Mouse (Mus musculus) hindbrain, embryonic 14.5 days (tissue): Measurements from ENCODE around the gene Lrrc38. TPM values are rescaled to one million over a fixed set of nuclear protein-coding genes. Genes with fewer than 3 reads are reported as not detected.

Experiments used
- ATAC-seq: fragments of 200-750 bp; cut with Nextera tagmentation; 2 replicates; pipeline ENCODE4 v1.8.0; 2017; ENCODE audit warnings: moderate number of reproducible peaks, mild to moderate bottlenecking, moderate TSS enrichment, moderate library complexity; ENCODE audit not compliant: low FRiP score
- DNase-seq: peaks from one replicate; pipeline ENCODE4 v3.0.0-alpha.2; 2015; ENCODE audit warnings: low spot score
- H3K27ac ChIP-seq: fragments of 300-500 bp; sonication (generic); 2 replicates; pipeline ENCODE4 v1.5.1; 2014; ENCODE audit warnings: mild to moderate bottlenecking, moderate library complexity
- H3K27me3 ChIP-seq: fragments of 300-500 bp; sonication (generic); 2 replicates; pipeline ENCODE4 v1.6.1; 2014; ENCODE audit warnings: mild to moderate bottlenecking, low read length, mixed read lengths; ENCODE audit not compliant: control insufficient read depth, insufficient read depth
- H3K36me3 ChIP-seq: fragments of 300-500 bp; sonication (generic); replicated peaks from 2 replicates; pipeline ENCODE4 v1.6.1; 2014; ENCODE audit not compliant: control insufficient read depth, insufficient read depth
- H3K4me1 ChIP-seq: fragments of 300-500 bp; sonication (generic); replicated peaks from 2 replicates; pipeline ENCODE4 v1.6.1; 2014; ENCODE audit warnings: antibody characterized with exemption, low read length, mixed read lengths; ENCODE audit not compliant: control insufficient read depth, insufficient read depth
- H3K4me2 ChIP-seq: fragments of 300-500 bp; sonication (generic); replicated peaks from 2 replicates; pipeline ENCODE4 v1.6.1; 2014; ENCODE audit warnings: mild to moderate bottlenecking, moderate library complexity
- H3K4me3 ChIP-seq: fragments of 300-500 bp; sonication (generic); replicated peaks from 2 replicates; pipeline ENCODE4 v1.5.1; 2014; ENCODE audit warnings: mild to moderate bottlenecking, low read length
- H3K9ac ChIP-seq: fragments of 300-500 bp; sonication (generic); 2 replicates; pipeline ENCODE4 v1.6.1; 2014
- H3K9me3 ChIP-seq: fragments of 300-500 bp; sonication (generic); 2 replicates; pipeline ENCODE4 v1.6.1; 2016; ENCODE audit warnings: low read length; ENCODE audit not compliant: control insufficient read depth
- WGBS: fragments of 180-500 bp; shearing (Covaris S2); extraction: QIAGEN DNeasy Blood & Tissue Kit; methylation state at CpG from one replicate; pipeline ENCODE4 v1.1.7; 2014; 5-methylcytosine and 5-hydroxymethylcytosine counted together
- polyA plus RNA-seq: library from polyadenylated mRNA; unstranded; fragments of >200 nt; fragmentation: Nextera tagmentation; extraction: Ambion mirVana; gene quantifications from 2 replicates; pipeline ENCODE4 v1.2.1, GENCODE M21; 2014

The Lrrc38 gene
- 0.40 and 0.51 TPM in 2 replicates for polyA plus RNA-seq

GRCm38 (mm10) chr4:143349484-143349906 lies at the start of gene Lrrc38:
Lrrc38 (plus strand) TSS chr4:143349757.
- DNase-seq (peak; percentile 43), ATAC-seq (no peak; the same call in 1 of the 2 replicates)
- Histone ChIP-seq H3K9me3 (no peaks in the 10 kb centered on the region), H3K4me1 (peaks cover 9% of the 10 kb centered on the region; the same call in 1 of the 2 replicates), H3K4me3 (peak within 1 kb of the TSS; percentile 53), H3K27me3 (peaks cover 52% of the 10 kb centered on the region), H3K27ac (no peak within 1 kb of the TSS), H3K9ac (peak within 1 kb of the TSS; percentile 47), H3K4me2 (peak within 1 kb of the TSS; percentile 97), H3K36me3 (no peaks in the 10 kb centered on the region)
- under 1% methylated on average over 19 of the region's 19 CpGs for WGBS

GRCm38 (mm10) chr4:143300113-143300688 lies 49.4 kb upstream of the Lrrc38 start:
- Histone ChIP-seq H3K36me3 (no peaks in the 10 kb centered on the region), H3K9me3 (no peaks in the 10 kb centered on the region), H3K4me1 (peaks cover 16% of the 10 kb centered on the region; the same call in 1 of the 2 replicates), H3K4me2 (peak overlapping the region; percentile 58), H3K9ac (0 out of 2 replicates have a peak overlapping the region, but pooled peaks have one; percentile 54), H3K27me3 (peaks cover 11% of the 10 kb centered on the region; the same call in 1 of the 2 replicates), H3K27ac (no peak overlapping the region), H3K4me3 (peak overlapping the region; percentile 34)
- no peak for ATAC-seq
- WGBS: 11% methylated on average over 12 of the region's 12 CpGs
- DNase-seq: no peak

- no peaks in the 10 kb centered on the region for H3K36me3 ChIP-seq
- ATAC-seq (no peak), DNase-seq (no peak)
- 67% methylated on average over 5 of the region's 5 CpGs for WGBS
- H3K27ac ChIP-seq: no peak overlapping the region
- H3K4me3 ChIP-seq: no peak overlapping the region
- peak overlapping the region; percentile 58; the same call in 1 of the 2 replicates for H3K4me2 ChIP-seq
- H3K9ac ChIP-seq: no peak overlapping the region
- H3K27me3 ChIP-seq: peaks cover 11% of the 10 kb centered on the region; the same call in 1 of the 2 replicates
- peaks cover 16% of the 10 kb centered on the region; the same call in 1 of the 2 replicates for H3K4me1 ChIP-seq
- H3K9me3 ChIP-seq: no peaks in the 10 kb centered on the region
Observed at GRCm38 (mm10) chr4:143301042-143301441, 48.5 kb upstream of the Lrrc38 start.

- Histone ChIP-seq H3K4me3 (no peak overlapping the region), H3K9me3 (no peaks in the 10 kb centered on the region), H3K27ac (no peak overlapping the region), H3K27me3 (peaks cover 11% of the 10 kb centered on the region; the same call in 1 of the 2 replicates), H3K4me2 (no peak overlapping the region), H3K36me3 (no peaks in the 10 kb centered on the region), H3K4me1 (peaks cover 13% of the 10 kb centered on the region; the same call in 1 of the 2 replicates), H3K9ac (no peak overlapping the region)
- DNase-seq (no peak), ATAC-seq (no peak)
- WGBS: 60% methylated on average over 4 of the region's 4 CpGs
Observed at GRCm38 (mm10) chr4:143301875-143302274, 47.7 kb upstream of the Lrrc38 start.

GRCm38 (mm10) chr4:143302279-143302890 lies 47.2 kb upstream of the Lrrc38 start:
- no peak for ATAC-seq
- Histone ChIP-seq H3K4me1 (peaks cover 10% of the 10 kb centered on the region; the same call in 1 of the 2 replicates), H3K36me3 (no peaks in the 10 kb centered on the region), H3K27ac (no peak overlapping the region), H3K9me3 (no peaks in the 10 kb centered on the region), H3K9ac (no peak overlapping the region), H3K27me3 (peaks cover 11% of the 10 kb centered on the region; the same call in 1 of the 2 replicates), H3K4me3 (no peak overlapping the region), H3K4me2 (no peak overlapping the region)
- no peak for DNase-seq
- 50% methylated on average over 11 of the region's 11 CpGs for WGBS

- H3K27ac ChIP-seq: no peak overlapping the region
- WGBS: 91% methylated on average over 4 of the region's 4 CpGs
- no peak for ATAC-seq
Observed at GRCm38 (mm10) chr4:143305031-143305430, 44.5 kb upstream of the Lrrc38 start.

GRCm38 (mm10) chr4:143305987-143306772 lies 43.4 kb upstream of the Lrrc38 start:
- Histone ChIP-seq H3K27me3 (no peaks in the 10 kb centered on the region), H3K4me3 (no peak overlapping the region), H3K9ac (no peak overlapping the region), H3K36me3 (no peaks in the 10 kb centered on the region), H3K4me2 (no peak overlapping the region), H3K27ac (no peak overlapping the region), H3K4me1 (no peaks in the 10 kb centered on the region), H3K9me3 (no peaks in the 10 kb centered on the region)
- ATAC-seq (no peak), DNase-seq (no peak)
- 24% methylated on average over 3 of the region's 5 CpGs for WGBS

More at GRCm38 (mm10) chr4:143305031-143305430, 44.5 kb upstream of the Lrrc38 start:
- Histone ChIP-seq H3K4me2 (no peak overlapping the region), H3K36me3 (no peaks in the 10 kb centered on the region), H3K9ac (no peak overlapping the region), H3K4me3 (no peak overlapping the region), H3K4me1 (no peaks in the 10 kb centered on the region), H3K27me3 (peaks cover 2% of the 10 kb centered on the region; the same call in 1 of the 2 replicates), H3K9me3 (no peaks in the 10 kb centered on the region)
- DNase-seq: no peak

GRCm38 (mm10) chr4:143311341-143311740 lies 38.2 kb upstream of the Lrrc38 start:
- DNase-seq (no peak), ATAC-seq (no peak)
- H3K27me3 ChIP-seq: no peaks in the 10 kb centered on the region
- no peaks in the 10 kb centered on the region for H3K4me1 ChIP-seq
- H3K4me3 ChIP-seq: no peak overlapping the region
- no peaks in the 10 kb centered on the region for H3K36me3 ChIP-seq
- H3K4me2 ChIP-seq: no peak overlapping the region
- no peak overlapping the region for H3K27ac ChIP-seq
- no peaks in the 10 kb centered on the region for H3K9me3 ChIP-seq
- no peak overlapping the region for H3K9ac ChIP-seq
- 47% methylated on average over 2 of the region's 2 CpGs for WGBS

GRCm38 (mm10) chr4:143313299-143313698 lies 36.3 kb upstream of the Lrrc38 start:
- no peak for DNase-seq
- Histone ChIP-seq H3K4me3 (no peak overlapping the region), H3K9ac (no peak overlapping the region), H3K27me3 (no peaks in the 10 kb centered on the region), H3K4me1 (no peaks in the 10 kb centered on the region), H3K9me3 (no peaks in the 10 kb centered on the region), H3K4me2 (no peak overlapping the region), H3K27ac (no peak overlapping the region), H3K36me3 (no peaks in the 10 kb centered on the region)
- 81% methylated on average over 6 of the region's 6 CpGs for WGBS
- no peak for ATAC-seq
